Mouse (Mus musculus): ENCODE measurements at regions not wholly inside any gene's neighbourhood (a gene's known extent, or its start where the extent isn't known, plus 50 kb on each side); places are given as distances from the start of the nearest gene placed in this dataset.

GRCm38 (mm10) chr11:54195954-54196353 is 53.5 kb downstream of the Csf2 start:
- no peak for DNase-seq

GRCm38 (mm10) chr11:54194733-54195132 is 54.7 kb downstream of the Csf2 start:
- DNase-seq, result no peak

- DNase-seq, result no peak
Observed at GRCm38 (mm10) chr11:54192275-54192674, 57.2 kb downstream of the Csf2 start.

DNA sequence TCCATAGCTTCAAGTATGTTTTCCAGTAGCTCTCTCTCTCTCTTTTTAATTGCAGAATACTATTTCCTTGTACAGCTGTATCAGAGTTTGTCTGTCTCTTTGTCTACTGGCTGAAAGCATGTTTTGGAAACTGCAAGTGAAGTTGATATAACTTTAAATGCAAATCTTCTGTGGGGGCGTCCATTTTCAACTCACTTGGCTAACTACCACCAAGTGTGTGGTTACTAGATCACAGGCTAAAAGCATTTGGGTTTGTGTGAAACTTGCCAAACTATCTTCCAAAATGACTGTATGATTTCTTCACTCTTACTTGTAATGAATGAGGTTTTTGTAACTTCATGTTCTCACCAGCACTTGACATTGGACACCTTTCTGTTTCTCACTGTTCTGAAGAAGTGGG is 61.6 kb downstream of the Csf2 start:
- no peak for DNase-seq

GRCm38 (mm10) chr11:54187377-54187776 is 62.1 kb downstream of the Csf2 start:
- DNase-seq, result no peak

GRCm38 (mm10) chr11:54185710-54186325 is 63.6 kb downstream of the Csf2 start:
- no peak for DNase-seq

- DNase-seq, result peak; percentile 57
Observed at GRCm38 (mm10) chr11:54181696-54182323, 67.7 kb downstream of the Csf2 start.

Data from kidney, postnatal 14 days (tissue).